Mouse (Mus musculus): ENCODE measurements around the gene Tmem80.

The Tmem80 gene

DNA sequence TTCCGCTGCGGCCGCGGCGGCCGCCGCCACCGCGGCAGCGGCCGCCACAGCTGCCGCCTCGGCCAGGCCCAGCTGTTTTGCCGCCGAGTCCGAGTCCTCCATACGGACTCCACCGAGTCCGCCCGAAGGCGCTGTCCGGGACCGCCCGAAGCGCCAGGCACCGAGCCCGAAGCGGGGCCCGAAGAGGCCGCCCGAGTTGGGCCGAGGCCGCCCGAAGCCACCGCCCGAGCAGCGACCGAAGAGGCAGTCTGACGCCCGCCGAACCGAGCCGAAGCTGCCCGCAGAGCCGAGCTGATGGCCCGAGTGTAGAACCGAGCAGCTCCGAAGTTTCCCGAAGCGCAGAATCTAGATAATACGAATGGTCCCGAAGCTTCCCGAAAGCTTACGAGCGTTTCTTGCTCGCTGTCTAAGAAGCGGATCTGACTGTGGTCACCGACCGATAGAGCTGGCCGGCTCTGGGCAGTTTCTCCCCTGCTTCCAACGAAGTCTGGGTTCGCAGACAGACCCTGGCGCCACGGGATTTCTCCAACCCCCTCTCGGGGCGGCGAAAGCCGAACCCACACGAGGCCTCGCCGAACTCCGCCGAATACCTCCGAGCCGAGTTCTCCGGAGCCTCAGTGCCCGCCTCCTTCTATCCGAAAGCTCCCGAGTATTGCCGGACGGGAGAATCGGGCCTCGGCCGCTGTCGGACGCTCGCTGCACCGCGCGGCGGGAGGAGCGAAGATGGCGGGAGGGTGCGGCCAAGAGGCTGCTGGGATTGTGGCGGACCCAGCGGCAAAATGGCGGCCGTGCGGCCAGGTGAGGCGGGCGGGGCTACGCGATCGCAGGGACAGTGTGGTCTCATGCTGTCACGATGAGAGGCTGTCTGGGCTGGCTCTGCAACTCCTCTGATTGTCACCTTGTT lies at the start of gene Tmem80, which contains the start of gene Deaf1:
Tmem80 (plus strand) TSS at position 271 of the 904 bp plus-strand sequence.
Deaf1 (minus strand) TSS at position 222 of the 904 bp plus-strand sequence.
- peak; percentile 96 to 97 for DNase-seq (ENCODE audit: low spot score in 2 of 2)

GRCm38 (mm10) chr7:141278766-141279590 lies 48.6 kb upstream of the Tmem80 start, which contains the start of gene Sct:
TSS of gene Sct (minus strand) at chr7:141279133.
- DNase-seq (ENCODE audit: low spot score in 2 of 2): no peak

DNA sequence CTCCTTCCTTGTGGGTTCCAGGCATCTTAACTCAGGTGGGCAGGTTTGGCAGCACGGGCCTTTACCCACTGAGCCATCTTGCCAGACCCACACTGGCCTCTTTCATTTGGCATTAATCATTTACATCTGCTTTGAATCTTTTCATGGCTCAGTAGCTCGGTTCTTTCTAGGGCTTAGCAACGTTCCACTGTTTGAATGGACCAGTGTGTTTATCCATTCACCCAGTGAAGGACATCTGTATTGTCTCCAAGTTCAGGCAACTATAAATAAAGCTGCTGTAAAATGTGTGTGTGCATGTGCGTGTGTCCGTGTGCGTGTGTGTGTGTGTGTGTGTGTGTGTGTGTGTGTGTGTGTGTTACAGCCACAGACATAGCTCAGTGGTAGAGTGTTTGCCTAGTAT lies 46.1 kb upstream of the Tmem80 start:
- DNase-seq (ENCODE audit: low spot score in 2 of 2): no peak

GRCm38 (mm10) chr7:141282756-141283155 lies 44.8 kb upstream of the Tmem80 start:
- DNase-seq (ENCODE audit: low spot score in 2 of 2): no peak

DNA sequence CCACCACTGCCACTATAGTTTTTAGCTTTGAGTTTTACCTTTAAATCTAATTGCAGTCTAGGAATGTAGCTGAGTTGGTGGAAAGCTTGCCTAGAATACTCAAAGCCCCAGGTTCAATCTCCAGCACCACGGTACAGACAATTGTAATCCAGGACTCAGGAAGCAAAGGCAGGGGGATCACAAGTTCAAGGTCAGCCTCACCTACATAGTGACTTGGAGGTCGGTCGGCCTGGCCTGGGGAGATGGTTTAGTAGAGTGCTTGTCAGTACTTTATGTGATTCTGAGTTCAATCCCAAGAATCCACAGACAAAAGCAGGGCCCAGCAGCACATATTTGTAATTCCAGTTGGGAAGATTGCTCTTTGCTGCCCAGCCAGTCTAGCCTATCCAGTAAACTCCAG lies 39.5 kb upstream of the Tmem80 start:
- no peak for DNase-seq (ENCODE audit: low spot score in 2 of 2)

DNA sequence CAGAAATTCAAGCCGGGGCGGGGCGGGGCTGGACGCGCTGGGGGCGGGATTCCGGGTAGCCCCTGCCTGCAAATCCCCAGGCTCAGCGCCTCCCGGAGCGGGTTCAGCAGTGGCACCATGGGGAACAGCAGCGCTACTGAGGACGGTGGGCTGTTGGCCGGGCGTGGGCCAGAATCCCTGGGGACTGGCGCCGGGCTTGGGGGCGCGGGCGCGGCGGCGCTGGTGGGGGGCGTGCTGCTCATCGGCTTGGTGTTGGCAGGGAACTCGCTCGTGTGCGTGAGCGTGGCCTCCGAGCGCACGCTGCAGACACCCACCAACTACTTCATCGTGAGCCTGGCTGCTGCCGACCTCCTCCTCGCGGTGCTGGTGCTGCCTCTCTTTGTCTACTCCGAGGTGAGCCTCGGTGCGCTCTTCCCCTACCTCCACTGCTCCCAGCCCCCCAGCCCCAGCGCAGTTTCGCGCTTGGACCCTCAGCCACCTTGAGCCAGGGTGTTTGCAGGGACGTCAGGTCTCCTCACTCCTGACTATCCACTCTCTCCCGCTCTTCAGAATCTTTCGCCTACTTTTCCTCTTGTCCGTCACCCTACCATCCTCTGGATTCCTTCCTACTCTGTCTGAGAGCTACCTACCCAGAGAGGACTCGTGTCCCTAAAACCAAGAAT lies 35.5 kb upstream of the Tmem80 start, which contains the start of gene Drd4:
Drd4 (plus strand) TSS at position 86 of the 662 bp plus-strand sequence.
- DNase-seq (ENCODE audit: low spot score in 2 of 2): no peak

DNA sequence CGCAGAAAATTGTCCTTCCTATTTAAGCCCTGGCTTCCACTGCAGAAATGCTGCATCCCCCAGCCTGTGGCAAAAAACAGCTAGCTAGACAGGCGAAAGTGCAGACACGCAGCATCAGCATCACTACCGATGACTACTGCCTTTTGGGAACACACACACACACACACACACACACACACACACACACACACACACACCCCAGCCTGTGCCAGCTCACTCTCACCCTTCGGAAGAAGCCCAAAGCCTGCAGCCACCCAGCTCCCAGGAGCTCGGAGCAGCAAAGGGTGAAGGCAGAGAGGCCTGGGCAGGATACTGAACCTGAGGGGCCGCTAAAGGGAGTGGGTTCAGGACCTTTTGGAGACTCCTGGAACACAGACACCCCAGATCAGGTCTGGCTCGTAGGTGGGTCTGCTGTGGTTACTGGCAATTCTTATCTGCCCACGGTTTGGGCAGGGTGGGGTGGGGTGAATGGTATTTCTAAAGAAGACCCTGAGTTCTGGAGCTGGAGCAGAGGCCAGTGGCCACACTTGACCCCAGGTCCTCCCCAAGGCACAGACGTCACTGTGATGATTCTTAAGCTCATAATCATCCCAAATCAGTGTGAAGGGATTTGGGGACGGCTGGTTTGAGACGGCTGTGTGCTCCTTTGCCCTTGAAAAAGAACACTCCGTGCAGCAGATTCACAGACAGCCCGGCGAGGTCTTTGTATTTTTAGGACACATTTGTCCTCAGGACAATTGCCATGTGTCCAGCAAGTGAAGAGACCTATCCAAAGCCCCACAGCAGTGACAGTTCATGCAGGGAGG lies 34.8 kb upstream of the Tmem80 start:
- DNase-seq (ENCODE audit: low spot score in 2 of 2): no peak

- DNase-seq (ENCODE audit: low spot score in 2 of 2): no peak
These were observed 33.6 kb upstream of the Tmem80 start for GRCm38 (mm10) chr7:141293852-141294471.

DNA sequence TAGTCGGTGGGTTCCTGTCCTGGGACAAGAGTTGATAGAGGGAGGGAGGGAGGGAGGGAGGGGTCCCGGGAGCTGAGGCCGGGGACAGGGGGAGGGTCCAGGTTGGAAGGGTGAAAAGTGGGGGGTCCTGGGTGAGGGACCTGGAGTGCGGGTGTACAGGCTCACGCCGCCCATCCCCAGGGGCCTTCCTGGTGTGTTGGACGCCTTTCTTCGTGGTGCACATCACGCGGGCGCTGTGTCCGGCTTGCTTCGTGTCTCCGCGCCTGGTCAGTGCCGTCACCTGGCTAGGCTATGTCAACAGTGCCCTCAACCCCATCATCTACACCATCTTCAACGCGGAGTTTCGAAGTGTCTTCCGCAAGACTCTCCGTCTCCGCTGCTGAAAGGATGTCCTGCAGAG lies 33.1 kb upstream of the Tmem80 start:
- DNase-seq (ENCODE audit: low spot score in 2 of 2): no peak

GRCm38 (mm10) chr7:141297926-141298650 lies 29.5 kb upstream of the Tmem80 start:
- DNase-seq (ENCODE audit: low spot score in 2 of 2): no peak

DNA sequence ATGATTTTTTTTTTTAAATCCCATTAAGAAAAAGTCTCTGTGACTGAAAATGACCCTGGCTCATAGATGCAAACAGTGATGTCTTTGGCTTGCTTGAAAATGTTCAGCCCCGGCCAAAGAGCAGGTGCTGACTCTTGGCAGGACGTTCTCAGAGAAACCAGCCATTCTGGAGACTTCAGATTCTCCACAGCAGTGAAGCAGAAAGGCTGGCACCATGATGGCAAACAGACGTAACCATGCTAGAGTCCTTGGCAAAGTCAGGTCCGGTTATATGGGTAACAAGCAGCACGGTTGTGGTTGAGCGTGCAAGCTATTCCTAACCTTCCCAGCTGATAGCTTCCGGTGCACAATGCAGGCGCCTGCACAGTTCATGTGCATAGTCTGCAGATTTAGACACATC lies 28.4 kb upstream of the Tmem80 start:
- no peak for DNase-seq (ENCODE audit: low spot score in 2 of 2)

DNA sequence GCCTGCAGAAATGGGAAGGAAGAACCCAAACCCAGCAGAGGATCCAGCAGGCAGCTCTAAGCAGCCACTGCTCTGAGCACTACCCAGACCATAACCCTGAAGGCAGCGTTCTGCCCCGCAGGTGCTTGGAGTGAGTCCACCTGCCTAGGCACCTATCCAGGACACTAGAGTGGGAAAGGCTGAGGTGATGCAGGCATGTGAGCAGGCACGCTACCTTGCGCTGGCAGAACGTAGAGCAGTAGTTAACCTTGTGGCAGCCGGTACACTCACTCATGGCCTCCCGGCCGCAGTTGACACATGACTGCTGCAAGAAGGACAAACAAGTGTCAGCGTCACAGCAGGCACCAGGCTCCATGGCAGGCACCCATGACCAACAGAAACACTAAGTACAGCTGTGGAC lies 26.2 kb upstream of the Tmem80 start:
- DNase-seq (ENCODE audit: low spot score in 2 of 2): no peak

DNA sequence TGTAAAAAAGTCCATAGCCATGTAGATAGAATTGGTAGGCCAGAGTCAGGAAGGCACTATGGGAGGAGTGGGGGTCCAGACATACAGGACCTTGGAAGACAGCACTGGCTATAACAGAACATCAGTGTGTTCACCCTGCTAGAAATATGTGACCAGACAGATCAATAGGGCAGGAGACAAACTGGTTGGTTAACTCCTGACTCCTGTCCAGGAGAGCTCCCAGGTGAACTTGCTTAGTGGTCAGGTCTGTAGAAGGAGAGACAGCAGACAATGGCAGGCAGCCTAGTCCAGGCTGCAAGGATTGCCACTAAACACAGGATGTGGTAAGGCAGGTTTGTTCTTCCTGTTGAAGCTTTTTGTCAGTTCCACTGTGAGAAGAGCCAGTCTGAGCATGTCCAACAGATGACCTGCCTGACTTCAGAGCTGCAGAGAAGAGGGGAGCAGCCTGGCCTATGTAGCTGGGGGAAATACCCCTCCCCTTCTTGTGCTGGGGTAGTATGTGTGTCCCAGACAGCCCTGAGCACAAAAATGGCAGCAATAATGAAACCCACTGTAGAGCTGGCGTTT lies 24.8 kb upstream of the Tmem80 start:
- no peak for DNase-seq (ENCODE audit: low spot score in 2 of 2)

DNA sequence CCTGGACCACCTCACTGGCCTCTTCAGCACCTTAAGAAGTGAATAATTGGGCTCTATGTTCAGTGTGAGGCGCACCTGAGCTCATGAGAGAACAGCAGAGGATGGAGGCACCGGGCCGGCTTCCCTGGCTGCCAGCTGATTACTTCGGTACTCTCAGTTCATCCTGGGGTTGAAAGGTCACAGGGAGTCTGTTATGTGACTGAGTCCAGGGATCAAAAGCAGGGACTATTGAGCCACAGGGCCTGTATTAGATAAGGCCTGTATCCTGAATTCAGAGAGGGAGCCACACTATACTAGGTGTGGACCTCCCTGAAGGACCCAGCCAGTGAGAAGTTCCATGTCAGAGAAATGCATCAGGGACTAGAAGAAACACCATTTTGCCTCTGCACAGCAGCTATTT lies 23.0 kb upstream of the Tmem80 start:
- no peak for DNase-seq (ENCODE audit: low spot score in 2 of 2)

DNA sequence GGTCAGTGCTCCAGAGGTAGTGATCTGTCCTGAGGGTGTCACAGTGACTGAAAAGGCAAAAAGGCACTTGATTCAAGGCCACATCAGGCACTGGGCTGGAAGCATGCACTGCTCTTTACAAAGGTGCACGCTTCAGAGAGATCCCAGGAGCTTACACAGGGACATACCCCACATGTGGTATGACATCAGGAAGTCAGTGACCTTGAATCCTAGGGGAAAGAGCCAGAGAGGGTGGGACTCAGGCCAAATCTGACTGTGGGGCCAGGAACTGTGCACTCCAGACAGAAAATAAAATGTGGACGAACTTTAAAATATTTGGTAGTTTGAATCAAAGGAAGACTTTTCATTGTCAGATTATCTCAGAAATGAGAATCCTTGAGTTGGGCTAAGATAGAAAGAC lies 13.1 kb upstream of the Tmem80 start:
- DNase-seq (ENCODE audit: low spot score in 2 of 2): no peak

GRCm38 (mm10) chr7:141315076-141315475 lies 12.5 kb upstream of the Tmem80 start:
- DNase-seq (ENCODE audit: low spot score in 2 of 2): no peak

DNA sequence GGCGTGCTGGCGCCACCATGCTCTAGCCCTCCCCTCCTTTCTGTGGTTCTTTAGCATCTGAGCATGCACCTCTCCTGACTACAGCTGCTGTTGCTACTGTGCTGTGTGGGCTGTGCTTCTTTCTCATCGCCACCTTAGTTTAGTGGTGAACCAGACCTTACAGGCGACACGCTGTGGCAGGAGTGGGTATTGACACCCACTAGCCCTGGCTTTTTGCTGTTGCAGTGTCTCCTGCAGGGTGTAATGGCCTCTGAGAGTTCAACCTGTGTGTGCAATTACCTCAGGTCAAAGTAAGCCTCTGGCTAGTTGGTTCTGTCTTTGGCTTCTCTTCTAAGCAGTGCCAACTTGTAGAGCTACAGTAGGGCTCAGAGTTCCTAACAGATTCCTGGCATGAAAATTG lies 11.6 kb upstream of the Tmem80 start:
- peak in 1 of 2 experiments; percentile 58 for DNase-seq (ENCODE audit: low spot score in 2 of 2)

GRCm38 (mm10) chr7:141317619-141318132 lies 9.9 kb upstream of the Tmem80 start:
- no peak for DNase-seq (ENCODE audit: low spot score in 2 of 2)

DNA sequence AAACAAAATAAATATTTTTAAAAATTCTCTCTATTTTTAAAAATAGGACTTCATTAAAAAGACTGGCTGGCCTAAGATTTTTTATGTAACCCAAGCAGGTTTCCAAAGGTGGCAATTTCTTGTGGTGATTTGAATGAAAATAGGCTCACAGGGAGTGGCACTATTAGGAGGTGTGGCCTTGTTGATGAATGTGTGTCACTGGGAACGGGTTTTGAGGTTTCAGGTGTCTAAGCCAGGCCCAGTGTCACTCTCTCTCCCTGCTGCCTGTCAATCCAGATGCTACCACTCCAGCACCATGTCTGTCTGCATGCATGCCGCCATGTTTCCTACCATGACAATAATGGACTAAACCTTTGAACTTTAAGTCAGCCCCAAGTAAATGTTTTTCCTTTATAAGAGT lies 8.1 kb upstream of the Tmem80 start:
- DNase-seq (ENCODE audit: low spot score in 2 of 2): no peak
